Mouse (Mus musculus) E14TG2a.4 (cell line): ENCODE results near the gene Thsd4.

Experiments used
- CTCF ChIP-seq: conservative IDR thresholded peaks from 2 replicates; pipeline ENCODE4 v1.5.1; 2014; ENCODE audit warnings: low read length
- NANOG ChIP-seq: IDR thresholded peaks from 2 replicates; pipeline ENCODE4 v1.6.1; 2014; ENCODE audit warnings: borderline replicate concordance, low read length, mixed read lengths
- POU5F1 ChIP-seq: IDR thresholded peaks from 2 replicates; pipeline ENCODE4 v1.6.1; 2014; ENCODE audit warnings: low read length, borderline replicate concordance

- TF ChIP-seq CTCF (no peak), POU5F1 (no peak), NANOG (no peak)
These were observed 121.8 kb downstream of the Thsd4 start for GRCm38 (mm10) chr9:60400001-60400400.
